Mouse (Mus musculus) ES-Bruce4 (cell line): ENCODE data around the gene Akap11. TPM values are rescaled to one million over a fixed set of nuclear protein-coding genes. Genes with fewer than 3 reads are reported as not detected.

Experiments
- H3K27ac ChIP-seq: 2 replicates; pipeline ENCODE4 v1.5.1; 2012; ENCODE audit warnings: low read length, inconsistent platforms; ENCODE audit not compliant: insufficient read depth
- H3K27me3 ChIP-seq: 2 replicates; pipeline ENCODE4 v1.6.1; 2012; ENCODE audit warnings: mild to moderate bottlenecking, low read length, inconsistent platforms; ENCODE audit not compliant: control insufficient read depth, poor library complexity, insufficient read depth, severe bottlenecking
- H3K36me3 ChIP-seq: 2 replicates; pipeline ENCODE4 v1.6.1; 2012; ENCODE audit warnings: inconsistent platforms, mild to moderate bottlenecking, low read length, moderate library complexity; ENCODE audit not compliant: control insufficient read depth, poor library complexity, insufficient read depth, severe bottlenecking
- H3K4me1 ChIP-seq: one replicate; pipeline ENCODE4 v1.8.1; 2011; ENCODE audit warnings: low read length; ENCODE audit not compliant: control insufficient read depth, insufficient read depth
- H3K4me3 ChIP-seq: 2 replicates; pipeline ENCODE4 v1.5.1; 2011; ENCODE audit warnings: low read depth, mild to moderate bottlenecking, low read length
- H3K9ac ChIP-seq: 2 replicates; pipeline ENCODE4 v1.6.1; 2012; ENCODE audit warnings: low read depth, mild to moderate bottlenecking, inconsistent platforms; ENCODE audit not compliant: poor library complexity, severe bottlenecking
- H3K9me3 ChIP-seq: replicated peaks from 2 replicates; pipeline ENCODE4 v1.6.1; 2012; ENCODE audit warnings: mild to moderate bottlenecking, low read length, inconsistent platforms; ENCODE audit not compliant: control insufficient read depth, poor library complexity, insufficient read depth, severe bottlenecking
- CTCF ChIP-seq: IDR thresholded peaks from one replicate; pipeline ENCODE4 v1.8.1; 2011; ENCODE audit warnings: low read depth, low read length
- EP300 ChIP-seq: IDR thresholded peaks from 2 replicates; pipeline ENCODE4 v1.6.1; 2011; ENCODE audit warnings: low read depth, low read length; ENCODE audit not compliant: insufficient read depth
- POLR2A ChIP-seq: IDR thresholded peaks from one replicate; pipeline ENCODE4 v1.8.1; 2011; ENCODE audit warnings: low read length; ENCODE audit not compliant: insufficient read depth
- polyA plus RNA-seq: library from polyadenylated mRNA; stranded (reverse); fragments of >200 nt; gene quantifications from 2 replicates; pipeline ENCODE4 v1.2.4, GENCODE M21; 2011; ENCODE audit warnings: low read depth; ENCODE audit not compliant: missing spikeins, insufficient read depth, insufficient read length

Akap11 gene
- polyA plus RNA-seq, 1 experiment: 20.8 TPM

DNA sequence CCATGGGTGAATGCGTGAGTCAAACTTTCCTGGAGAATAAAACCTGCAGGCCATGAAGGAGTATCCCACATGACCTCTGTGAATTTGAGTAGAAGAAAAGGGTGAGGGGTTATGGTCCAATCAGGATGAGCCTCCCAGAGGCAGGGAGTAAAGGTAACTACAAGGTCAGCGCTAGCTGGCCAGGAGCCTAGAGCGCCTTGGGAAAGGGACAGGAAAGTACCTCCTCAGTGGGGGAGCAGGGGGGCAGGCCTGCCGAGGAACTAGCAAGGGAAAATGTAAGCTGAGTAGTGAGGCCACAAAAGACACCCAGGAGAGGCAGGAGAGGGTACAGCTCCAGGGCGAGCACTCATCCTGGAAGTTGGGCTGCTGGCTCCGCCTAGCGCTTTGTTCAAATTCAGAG lies 67.6 kb downstream of the Akap11 start:
- TF ChIP-seq EP300 (no peak), POLR2A (no peak), CTCF (no peak)
- Histone ChIP-seq H3K27ac (no peak overlapping the region), H3K4me3 (no peak overlapping the region), H3K36me3 (no peaks in the 10 kb centered on the region), H3K4me1 (no peaks in the 10 kb centered on the region), H3K9ac (no peak overlapping the region), H3K9me3 (no peaks in the 10 kb centered on the region), H3K27me3 (no peaks in the 10 kb centered on the region)

- Histone ChIP-seq H3K36me3 (no peaks in the 10 kb centered on the region), H3K9ac (no peak overlapping the region), H3K9me3 (no peaks in the 10 kb centered on the region), H3K4me1 (no peaks in the 10 kb centered on the region), H3K27me3 (no peaks in the 10 kb centered on the region), H3K27ac (no peak overlapping the region), H3K4me3 (no peak overlapping the region)
- TF ChIP-seq EP300: no peak
- TF ChIP-seq CTCF: no peak
- TF ChIP-seq POLR2A: no peak
Observed at GRCm38 (mm10) chr14:78467994-78468393, 68.6 kb downstream of the Akap11 start.

DNA sequence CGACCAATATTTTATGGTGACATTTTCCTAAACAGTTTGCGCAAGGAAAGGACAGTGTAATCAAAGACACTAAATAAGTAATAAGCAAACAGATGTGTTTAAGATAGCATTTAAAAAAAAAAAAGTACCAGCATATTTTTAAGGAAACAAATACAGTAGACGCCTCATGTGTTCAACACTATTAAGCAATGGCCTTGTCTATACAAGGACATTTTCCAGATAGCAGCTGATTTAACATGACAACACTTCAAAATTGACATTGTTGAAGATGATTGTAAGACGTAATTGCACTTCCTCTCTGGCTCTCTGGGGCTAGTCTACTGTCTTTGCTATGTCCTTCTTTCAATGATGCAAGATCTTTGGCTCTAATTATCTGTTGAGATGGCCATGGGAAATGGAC lies 72.3 kb downstream of the Akap11 start:
- H3K4me1 ChIP-seq: no peaks in the 10 kb centered on the region
- TF ChIP-seq CTCF (no peak), EP300 (no peak), POLR2A (no peak)
- no peaks in the 10 kb centered on the region for H3K9me3 ChIP-seq
- no peaks in the 10 kb centered on the region for H3K36me3 ChIP-seq
- H3K27ac ChIP-seq: no peak overlapping the region
- H3K4me3 ChIP-seq: no peak overlapping the region
- no peak overlapping the region for H3K9ac ChIP-seq
- H3K27me3 ChIP-seq: no peaks in the 10 kb centered on the region

- Histone ChIP-seq H3K36me3 (no peaks in the 10 kb centered on the region), H3K4me1 (no peaks in the 10 kb centered on the region), H3K27me3 (no peaks in the 10 kb centered on the region), H3K9ac (no peak overlapping the region), H3K27ac (no peak overlapping the region), H3K9me3 (no peaks in the 10 kb centered on the region), H3K4me3 (no peak overlapping the region)
- no peak for TF ChIP-seq CTCF
- TF ChIP-seq EP300: no peak
- no peak for TF ChIP-seq POLR2A
Observed at GRCm38 (mm10) chr14:78459121-78459520, 77.5 kb downstream of the Akap11 start.

GRCm38 (mm10) chr14:78458705-78459104 lies 77.9 kb downstream of the Akap11 start:
- no peaks in the 10 kb centered on the region for H3K4me1 ChIP-seq
- TF ChIP-seq EP300 (no peak), CTCF (no peak), POLR2A (no peak)
- H3K27ac ChIP-seq: no peak overlapping the region
- H3K27me3 ChIP-seq: no peaks in the 10 kb centered on the region
- no peak overlapping the region for H3K4me3 ChIP-seq
- no peaks in the 10 kb centered on the region for H3K36me3 ChIP-seq
- no peak overlapping the region for H3K9ac ChIP-seq
- no peaks in the 10 kb centered on the region for H3K9me3 ChIP-seq

GRCm38 (mm10) chr14:78454970-78455369 lies 81.6 kb downstream of the Akap11 start:
- no peak for TF ChIP-seq POLR2A
- no peak overlapping the region for H3K27ac ChIP-seq
- no peaks in the 10 kb centered on the region for H3K4me1 ChIP-seq
- H3K9me3 ChIP-seq: no peaks in the 10 kb centered on the region
- no peak overlapping the region for H3K9ac ChIP-seq
- no peaks in the 10 kb centered on the region for H3K36me3 ChIP-seq
- no peak overlapping the region for H3K4me3 ChIP-seq
- H3K27me3 ChIP-seq: no peaks in the 10 kb centered on the region
